Mouse (Mus musculus) ovary, adult 2 months (tissue): ENCODE measurements around the gene Neurod1. TPM values are rescaled to one million over a fixed set of nuclear protein-coding genes. Genes with fewer than 3 reads are reported as not detected.

Experiments used
- polyA plus RNA-seq: library from polyadenylated mRNA; depleted of rRNA; stranded (reverse); fragments of >200 nt; gene quantifications from 2 replicates; pipeline ENCODE4 v1.2.3, GENCODE M21; 2012; rRNA removed

Neurod1 gene
- not detected in 2 replicates for polyA plus RNA-seq

DNA sequence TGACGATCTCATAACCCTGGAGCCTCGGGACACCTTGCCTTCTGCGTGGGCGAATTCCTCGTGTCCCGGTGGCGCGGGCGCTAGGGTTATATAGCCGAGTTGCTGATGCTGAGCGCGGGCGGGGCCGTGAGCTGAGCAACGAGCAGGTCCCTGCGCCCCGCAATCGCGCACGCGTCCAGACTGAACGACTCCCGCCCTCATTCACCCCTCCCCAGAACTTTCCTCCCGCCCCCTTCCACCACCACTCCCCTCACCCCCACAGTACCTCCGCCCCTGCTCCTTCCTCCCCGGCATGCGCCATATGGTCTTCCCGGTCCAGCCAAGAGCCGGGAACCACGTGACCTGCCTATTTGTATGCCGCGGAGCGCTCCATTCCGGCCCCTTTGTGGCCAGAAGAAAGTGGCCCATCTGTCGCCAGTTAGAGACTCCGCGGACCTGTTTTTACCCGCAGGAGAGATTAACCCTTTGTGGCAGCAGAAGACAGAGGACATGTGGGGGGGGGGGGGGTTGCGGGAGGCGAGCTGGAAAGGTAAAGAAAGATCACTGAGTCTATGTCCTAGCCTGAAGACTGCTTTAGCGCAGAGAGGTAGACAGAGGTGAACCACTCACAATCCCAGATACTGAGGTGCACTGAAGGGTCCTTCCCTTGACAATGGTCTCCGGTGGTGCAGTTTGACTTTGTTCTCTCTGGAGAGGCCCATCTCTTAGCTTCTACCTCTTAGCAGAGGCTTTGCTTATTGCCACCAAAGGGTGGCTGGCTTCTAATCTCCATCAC is at the start of gene Neurod1, which contains the start of gene Cerkl:
TSS of gene Neurod1 (minus strand) at position 177 of the 775 bp plus-strand sequence.
TSS of gene Cerkl (minus strand) at position 211 of the 775 bp plus-strand sequence.

Other genes with a start within 250 kb of the Neurod1 start
- 1.3 and 1.4 TPM in 2 replicates for gene Itga4, start 201.3 kb downstream of the Neurod1 start, polyA plus RNA-seq
- 0.62 and 0.82 TPM in 2 replicates for gene Cerkl, start within 50 bp of the Neurod1 start, polyA plus RNA-seq
- gene Itprid2, start 178.6 kb upstream of the Neurod1 start, polyA plus RNA-seq, result 4.8 and 5.0 TPM in 2 replicates